Mouse (Mus musculus) ES-Bruce4 (cell line): Measurements from ENCODE around the gene Asic5. TPM values are rescaled to one million over a fixed set of nuclear protein-coding genes. Genes with fewer than 3 reads are reported as not detected.

Source experiments
- H3K27ac ChIP-seq: 2 replicates; pipeline ENCODE4 v1.5.1; 2012; ENCODE audit warnings: low read length, inconsistent platforms; ENCODE audit not compliant: insufficient read depth
- H3K27me3 ChIP-seq: 2 replicates; pipeline ENCODE4 v1.6.1; 2012; ENCODE audit warnings: mild to moderate bottlenecking, low read length, inconsistent platforms; ENCODE audit not compliant: control insufficient read depth, poor library complexity, insufficient read depth, severe bottlenecking
- H3K36me3 ChIP-seq: 2 replicates; pipeline ENCODE4 v1.6.1; 2012; ENCODE audit warnings: inconsistent platforms, mild to moderate bottlenecking, low read length, moderate library complexity; ENCODE audit not compliant: control insufficient read depth, poor library complexity, insufficient read depth, severe bottlenecking
- H3K4me1 ChIP-seq: one replicate; pipeline ENCODE4 v1.8.1; 2011; ENCODE audit warnings: low read length; ENCODE audit not compliant: control insufficient read depth, insufficient read depth
- H3K4me3 ChIP-seq: 2 replicates; pipeline ENCODE4 v1.5.1; 2011; ENCODE audit warnings: low read depth, mild to moderate bottlenecking, low read length
- H3K9ac ChIP-seq: 2 replicates; pipeline ENCODE4 v1.6.1; 2012; ENCODE audit warnings: low read depth, mild to moderate bottlenecking, inconsistent platforms; ENCODE audit not compliant: poor library complexity, severe bottlenecking
- H3K9me3 ChIP-seq: replicated peaks from 2 replicates; pipeline ENCODE4 v1.6.1; 2012; ENCODE audit warnings: mild to moderate bottlenecking, low read length, inconsistent platforms; ENCODE audit not compliant: control insufficient read depth, poor library complexity, insufficient read depth, severe bottlenecking
- CTCF ChIP-seq: IDR thresholded peaks from one replicate; pipeline ENCODE4 v1.8.1; 2011; ENCODE audit warnings: low read depth, low read length
- EP300 ChIP-seq: IDR thresholded peaks from 2 replicates; pipeline ENCODE4 v1.6.1; 2011; ENCODE audit warnings: low read depth, low read length; ENCODE audit not compliant: insufficient read depth
- POLR2A ChIP-seq: IDR thresholded peaks from one replicate; pipeline ENCODE4 v1.8.1; 2011; ENCODE audit warnings: low read length; ENCODE audit not compliant: insufficient read depth
- polyA plus RNA-seq: library from polyadenylated mRNA; stranded (reverse); fragments of >200 nt; gene quantifications from 2 replicates; pipeline ENCODE4 v1.2.4, GENCODE M21; 2011; ENCODE audit warnings: low read depth; ENCODE audit not compliant: missing spikeins, insufficient read depth, insufficient read length

The Asic5 gene
- polyA plus RNA-seq, 1 experiment = not detected

DNA sequence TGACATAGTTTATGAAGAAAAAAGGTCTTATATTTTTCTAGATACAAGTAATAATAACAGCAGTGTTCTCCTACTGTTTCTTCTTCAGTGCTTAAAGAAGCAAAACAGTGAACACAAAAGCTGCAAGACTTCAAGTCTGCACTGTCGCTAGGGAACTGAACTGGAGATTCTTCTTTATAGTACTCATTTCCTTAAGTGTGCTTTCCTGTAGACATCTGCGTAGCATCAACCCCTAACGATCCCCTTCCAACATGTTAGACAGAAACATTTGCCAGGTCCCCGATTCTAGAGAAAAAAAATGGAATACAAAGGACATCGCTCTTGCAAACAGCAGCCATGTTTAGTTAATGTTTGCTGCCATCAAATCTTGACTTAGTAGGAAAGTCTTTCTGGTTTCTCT is 85.7 kb downstream of the Asic5 start:
- H3K27me3 ChIP-seq = no peaks in the 10 kb centered on the region
- H3K36me3 ChIP-seq = no peaks in the 10 kb centered on the region
- H3K9me3 ChIP-seq = no peaks in the 10 kb centered on the region
- TF ChIP-seq POLR2A = no peak
- TF ChIP-seq EP300 = no peak
- TF ChIP-seq CTCF = no peak
- no peak overlapping the region for H3K27ac ChIP-seq
- H3K4me3 ChIP-seq = no peak overlapping the region
- H3K9ac ChIP-seq = no peak overlapping the region
- H3K4me1 ChIP-seq = no peaks in the 10 kb centered on the region

Other genes starting within 250 kb of the Asic5 start
- gene Ctso, start 49.7 kb upstream of the Asic5 start, polyA plus RNA-seq = 2.0 and 2.3 TPM in 2 replicates
- gene Tdo2, start 6.1 kb upstream of the Asic5 start, polyA plus RNA-seq = not detected in 2 replicates
- 0.37 and 0.76 TPM in 2 replicates for gene Gucy1b1, start 92.4 kb downstream of the Asic5 start, polyA plus RNA-seq
- gene Gucy1a1, start 163.5 kb downstream of the Asic5 start, polyA plus RNA-seq = 0.15 and 0.52 TPM in 2 replicates